Mouse (Mus musculus) liver, embryonic 14.5 days (tissue): ENCODE results near the gene 1700061G19Rik. TPM values are rescaled to one million over a fixed set of nuclear protein-coding genes. Genes with fewer than 3 reads are reported as not detected.

ENCODE experiments used
- ATAC-seq: fragments of 200-750 bp; cut with Nextera tagmentation; 2 replicates; pipeline ENCODE4 v1.8.0; 2017; ENCODE audit warnings: moderate number of reproducible peaks, mild to moderate bottlenecking, moderate library complexity; ENCODE audit not compliant: insufficient read depth
- DNase-seq, 3 experiments: peaks; one replicate each; pipeline ENCODE4 v3.0.0-alpha.2; 2012 to 2013; ENCODE audit warnings: low read depth in 3 of 3, low spot score in 3 of 3
- H3K27ac ChIP-seq: fragments of 300-500 bp; sonication (generic); 2 replicates; pipeline ENCODE4 v1.5.1; 2014; ENCODE audit warnings: moderate library complexity, mild to moderate bottlenecking, control low read depth, inconsistent platforms
- H3K27me3 ChIP-seq: fragments of 300-500 bp; sonication (generic); 2 replicates; pipeline ENCODE4 v1.6.1; 2014; ENCODE audit warnings: mild to moderate bottlenecking, low read length, moderate library complexity; ENCODE audit not compliant: control insufficient read depth, insufficient read depth
- H3K36me3 ChIP-seq: fragments of 300-500 bp; sonication (generic); replicated peaks from 2 replicates; pipeline ENCODE4 v1.6.1; 2014; ENCODE audit warnings: low read depth; ENCODE audit not compliant: control insufficient read depth, insufficient read depth
- H3K4me1 ChIP-seq, 2 experiments: fragments of 200-500 bp in 1 of 2; fragments of 300-500 bp in 1 of 2; sonication (generic) in 1 of 2; replicated peaks; 2 replicates each; pipeline ENCODE4 v1.6.1; 2012 to 2014; ENCODE audit warnings: antibody characterized with exemption in 1 of 2, inconsistent platforms in 1 of 2, low read length in 1 of 2; ENCODE audit not compliant: control insufficient read depth in 2 of 2, insufficient read depth in 2 of 2
- H3K4me2 ChIP-seq: fragments of 300-500 bp; sonication (generic); 2 replicates; pipeline ENCODE4 v1.6.1; 2014; ENCODE audit warnings: low read depth, mild to moderate bottlenecking, control low read depth, moderate library complexity
- H3K4me3 ChIP-seq, 2 experiments: fragments of 200-500 bp in 1 of 2; fragments of 300-500 bp in 1 of 2; sonication (generic) in 1 of 2; 2 replicates each; pipeline ENCODE4 v1.5.1; 2012 to 2014; ENCODE audit warnings: low read depth in 2 of 2, low read length in 2 of 2, mild to moderate bottlenecking in 2 of 2, control low read depth in 1 of 2, inconsistent platforms in 1 of 2, moderate library complexity in 1 of 2; ENCODE audit not compliant: insufficient read depth in 1 of 2
- H3K9ac ChIP-seq: fragments of 300-500 bp; sonication (generic); replicated peaks from 2 replicates; pipeline ENCODE4 v1.6.1; 2014; ENCODE audit warnings: mild to moderate bottlenecking, control low read depth, moderate library complexity
- H3K9me3 ChIP-seq: fragments of 300-500 bp; sonication (generic); 2 replicates; pipeline ENCODE4 v1.6.1; 2016; ENCODE audit warnings: low read length, mixed read lengths; ENCODE audit not compliant: control insufficient read depth
- CTCF ChIP-seq: IDR thresholded peaks from 2 replicates; pipeline ENCODE4 v1.5.1; 2016; ENCODE audit warnings: antibody characterized with exemption, low read depth, control low read depth
- EP300 ChIP-seq: IDR thresholded peaks from 2 replicates; pipeline ENCODE4 v1.6.1; 2016; ENCODE audit warnings: antibody characterized with exemption, low read depth
- WGBS: fragments of 180-500 bp; shearing (Covaris S2); extraction: QIAGEN DNeasy Blood & Tissue Kit; methylation state at CpG from one replicate; pipeline ENCODE4 v1.1.7; 2014; ENCODE audit not compliant: insufficient replicate concordance; 5-methylcytosine and 5-hydroxymethylcytosine counted together
- polyA plus RNA-seq, 2 experiments: library from polyadenylated mRNA; depleted of rRNA in 1 of 2; stranded (reverse) in 1 of 2; unstranded in 1 of 2; fragments of >200 nt; fragmentation: Nextera tagmentation in 1 of 2; extraction: Ambion mirVana in 1 of 2; gene quantifications; 2 replicates each; pipeline versions ENCODE4 v1.2.1 to v1.2.3; 2012 to 2014

1700061G19Rik gene
- polyA plus RNA-seq, 2 experiments: 0.02 to 0.05 TPM

DNA sequence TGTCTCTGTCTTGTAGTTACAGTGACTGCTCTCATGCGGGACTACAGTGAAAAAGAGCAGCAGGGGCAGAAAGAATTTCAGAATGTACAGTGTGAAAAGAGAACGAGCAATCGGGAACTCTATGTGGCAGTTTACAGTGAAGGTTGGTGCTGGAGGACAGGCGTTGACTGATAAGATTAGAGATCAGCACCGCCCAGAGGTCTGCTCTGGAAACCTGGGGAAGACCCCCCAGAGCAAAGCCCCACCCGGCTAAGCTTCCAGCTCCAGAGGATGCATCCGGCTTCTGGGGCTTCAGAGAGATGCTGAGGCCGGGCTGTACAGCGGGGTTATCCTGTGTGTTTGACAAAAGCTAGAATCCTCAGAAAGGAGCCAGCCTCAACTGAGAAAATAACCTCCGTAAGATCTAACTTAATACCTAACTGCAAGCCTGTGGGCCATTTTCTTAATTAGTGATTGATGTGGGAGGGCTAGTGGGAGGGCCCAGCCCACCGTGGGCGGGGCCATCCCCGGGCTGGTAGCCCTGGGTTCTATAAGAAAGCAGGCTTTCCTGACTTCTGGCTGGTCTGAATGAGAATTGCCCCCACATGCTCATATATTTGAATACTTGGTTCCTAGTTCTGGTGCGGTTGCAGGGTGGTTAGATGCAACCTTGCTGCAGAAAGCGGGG, 4.9 kb upstream of the 1700061G19Rik start:
- Histone ChIP-seq H3K27me3 (no peaks in the 10 kb centered on the region), H3K9ac (no peak overlapping the region)
- WGBS: 37% methylated on average over 15 of the region's 15 CpGs

DNA sequence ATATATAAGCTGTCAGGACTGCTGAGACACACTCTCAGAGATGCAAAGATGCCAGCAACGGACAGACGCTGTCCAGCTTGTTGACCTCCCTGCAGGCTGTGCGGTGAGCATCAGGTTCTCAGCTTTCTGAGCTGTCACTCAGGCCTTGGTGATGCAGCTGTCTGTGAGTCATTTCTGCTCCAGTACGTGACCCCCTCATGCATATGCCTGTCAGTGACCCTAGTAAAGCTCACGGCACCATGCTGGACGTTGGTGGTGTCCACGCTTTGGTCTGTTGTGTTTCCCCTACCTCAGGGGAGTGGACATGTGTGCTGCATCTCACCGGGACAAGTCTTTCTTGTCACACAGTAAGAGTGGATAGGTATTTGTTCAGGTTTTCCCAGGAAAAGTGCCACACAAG, 3.5 kb upstream of the 1700061G19Rik start:
- H3K36me3 ChIP-seq: no peaks in the 10 kb centered on the region
- DNase-seq: no peak
- H3K9me3 ChIP-seq: no peaks in the 10 kb centered on the region; the same call in 1 of the 2 replicates
- no peaks in the 10 kb centered on the region for H3K27me3 ChIP-seq
- WGBS: 69% methylated on average over 8 of the region's 8 CpGs
- H3K4me1 ChIP-seq: no peaks in the 10 kb centered on the region
- no peak for TF ChIP-seq CTCF
- no peak for TF ChIP-seq EP300
- no peak for ATAC-seq
- H3K4me2 ChIP-seq: no peak overlapping the region
- H3K4me3 ChIP-seq: no peak overlapping the region
- H3K9ac ChIP-seq: no peak overlapping the region
- H3K27ac ChIP-seq: no peak overlapping the region

More for the DNA sequence above, 4.9 kb upstream of the 1700061G19Rik start:
- Histone ChIP-seq H3K27ac (no peak overlapping the region), H3K9me3 (no peaks in the 10 kb centered on the region; the same call in 1 of the 2 replicates), H3K36me3 (no peaks in the 10 kb centered on the region), H3K4me1 (no peaks in the 10 kb centered on the region), H3K4me2 (no peak overlapping the region), H3K4me3 (no peak overlapping the region)
- no peak for DNase-seq
- TF ChIP-seq CTCF (no peak), EP300 (no peak)
- no peak for ATAC-seq

- 61% methylated on average over 7 of the region's 7 CpGs for WGBS
- Histone ChIP-seq H3K9me3 (no peaks in the 10 kb centered on the region), H3K4me3 (no peak overlapping the region), H3K27me3 (no peaks in the 10 kb centered on the region), H3K9ac (no peak overlapping the region), H3K27ac (no peak overlapping the region), H3K4me2 (no peak overlapping the region), H3K36me3 (no peaks in the 10 kb centered on the region), H3K4me1 (no peaks in the 10 kb centered on the region)
- ATAC-seq (no peak), DNase-seq (no peak)
- TF ChIP-seq CTCF (no peak), EP300 (no peak)
Observed at GRCm38 (mm10) chr17:56872512-56872911, 2.8 kb upstream of the 1700061G19Rik start.

- H3K36me3 ChIP-seq: no peaks in the 10 kb centered on the region
- no peak within 1 kb of the TSS for H3K9ac ChIP-seq
- no peaks in the 10 kb centered on the region for H3K27me3 ChIP-seq
- no peaks in the 10 kb centered on the region for H3K9me3 ChIP-seq
- no peak within 1 kb of the TSS for H3K4me3 ChIP-seq
- no peaks in the 10 kb centered on the region for H3K4me1 ChIP-seq
- TF ChIP-seq EP300: no peak
- no peak for TF ChIP-seq CTCF
- H3K4me2 ChIP-seq: no peak within 1 kb of the TSS
- no peak for DNase-seq
- no peak within 1 kb of the TSS for H3K27ac ChIP-seq
- no peak for ATAC-seq
- 75% methylated on average over 2 of the region's 2 CpGs for WGBS
Observed at GRCm38 (mm10) chr17:56874237-56874636, 1.0 kb upstream of the 1700061G19Rik start, which contains the start of gene Acsbg2. Gene Acsbg2, minus strand, starts transcription at chr17:56874447.

DNA sequence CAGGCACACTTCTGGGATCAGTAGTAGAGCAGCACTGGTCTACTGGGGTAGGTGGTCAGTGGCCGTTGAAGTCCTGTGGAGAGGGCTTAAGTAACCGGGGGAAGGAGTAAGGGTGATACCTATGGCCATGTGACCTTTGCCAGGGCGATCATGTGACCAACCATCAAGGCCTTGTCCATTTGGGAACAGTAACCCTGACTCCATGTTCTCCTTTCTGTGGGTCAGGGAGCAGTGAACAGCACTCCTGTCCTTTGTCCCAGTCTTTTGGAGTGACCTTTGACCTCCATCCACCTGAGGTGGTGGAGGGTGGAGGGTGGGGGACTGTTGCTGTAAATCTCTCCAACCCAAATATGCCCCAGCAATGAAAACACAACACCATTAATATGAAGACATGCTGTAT, 1.2 kb downstream of the 1700061G19Rik start:
- 56% methylated on average over 3 of the region's 3 CpGs for WGBS

More for the DNA sequence above, 1.2 kb downstream of the 1700061G19Rik start:
- no peak overlapping the region for H3K9ac ChIP-seq
- H3K27me3 ChIP-seq: no peaks in the 10 kb centered on the region
- TF ChIP-seq EP300: no peak
- TF ChIP-seq CTCF: no peak
- DNase-seq (no peak), ATAC-seq (no peak)
- H3K27ac ChIP-seq: no peak overlapping the region
- no peak overlapping the region for H3K4me2 ChIP-seq
- no peaks in the 10 kb centered on the region for H3K9me3 ChIP-seq
- no peak overlapping the region for H3K4me3 ChIP-seq
- H3K36me3 ChIP-seq: no peaks in the 10 kb centered on the region
- H3K4me1 ChIP-seq: no peaks in the 10 kb centered on the region
